Mouse (Mus musculus) stomach, embryonic 15.5 days (tissue): ENCODE measurements around the gene Thyn1. TPM values are rescaled to one million over a fixed set of nuclear protein-coding genes. Genes with fewer than 3 reads are reported as not detected.

Source experiments
- ATAC-seq: fragments of 200-750 bp; cut with Nextera tagmentation; 2 replicates; pipeline ENCODE4 v1.8.0; 2017; ENCODE audit warnings: low read depth, moderate number of reproducible peaks, moderate TSS enrichment; ENCODE audit not compliant: insufficient read depth, low FRiP score
- H3K27ac ChIP-seq: fragments of 300-500 bp; sonication (generic); 2 replicates; pipeline ENCODE4 v1.5.1; 2015; ENCODE audit warnings: mild to moderate bottlenecking, inconsistent platforms
- H3K27me3 ChIP-seq: fragments of 300-500 bp; sonication (generic); replicated peaks from 2 replicates; pipeline ENCODE4 v1.6.1; 2015; ENCODE audit warnings: inconsistent platforms
- H3K36me3 ChIP-seq: fragments of 300-500 bp; sonication (generic); 2 replicates; pipeline ENCODE4 v1.6.1; 2015; ENCODE audit warnings: inconsistent platforms
- H3K4me1 ChIP-seq: fragments of 300-500 bp; sonication (generic); 2 replicates; pipeline ENCODE4 v1.6.1; 2015; ENCODE audit warnings: inconsistent platforms
- H3K4me2 ChIP-seq: fragments of 300-500 bp; sonication (generic); 2 replicates; pipeline ENCODE4 v1.6.1; 2015; ENCODE audit warnings: mild to moderate bottlenecking, inconsistent platforms
- H3K4me3 ChIP-seq: fragments of 300-500 bp; sonication (generic); replicated peaks from 2 replicates; pipeline ENCODE4 v1.5.1; 2015; ENCODE audit warnings: inconsistent platforms
- H3K9ac ChIP-seq: fragments of 300-500 bp; sonication (generic); 2 replicates; pipeline ENCODE4 v1.6.1; 2015; ENCODE audit warnings: inconsistent platforms
- H3K9me3 ChIP-seq: fragments of 300-500 bp; sonication (generic); 2 replicates; pipeline ENCODE4 v1.6.1; 2016; ENCODE audit warnings: inconsistent platforms
- WGBS: fragments of 180-500 bp; shearing (Covaris S2); methylation state at CpG from one replicate; pipeline ENCODE4 v1.1.7; 2015; 5-methylcytosine and 5-hydroxymethylcytosine counted together
- polyA plus RNA-seq: library from polyadenylated mRNA; unstranded; fragments of >200 nt; fragmentation: Nextera tagmentation; extraction: Ambion mirVana; gene quantifications from 2 replicates; pipeline ENCODE4 v1.2.1, GENCODE M21; 2015

Thyn1 gene
- polyA plus RNA-seq, 1 experiment from 2014 or later: 138 TPM

DNA sequence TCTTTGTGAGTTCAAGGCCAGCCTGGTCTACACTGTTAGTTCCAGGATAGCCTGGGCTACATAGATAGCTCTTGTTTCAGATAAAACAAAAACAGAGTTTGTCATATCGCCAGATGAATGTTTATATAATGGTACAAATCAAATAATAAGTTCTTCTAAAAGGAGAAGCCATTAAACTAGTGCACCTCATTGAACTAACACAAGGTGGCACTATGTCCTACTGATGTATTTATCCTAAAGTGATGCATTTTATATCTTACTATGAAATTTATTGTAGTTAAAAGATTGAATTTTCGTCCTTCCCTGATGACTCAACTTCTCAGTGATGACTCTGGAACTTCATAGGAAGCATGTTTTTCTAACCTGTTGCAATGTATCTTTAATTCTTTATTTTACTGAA is 50.0 kb downstream of the Thyn1 start:
- H3K4me1 ChIP-seq: no peaks in the 10 kb centered on the region
- no peaks in the 10 kb centered on the region for H3K9me3 ChIP-seq
- no peak overlapping the region for H3K27ac ChIP-seq
- no peak overlapping the region for H3K4me3 ChIP-seq
- H3K9ac ChIP-seq: no peak overlapping the region
- ATAC-seq: no peak
- whole genome bisulfite sequencing: 83% methylated on average over 2 of the region's 2 CpGs
- no peaks in the 10 kb centered on the region for H3K27me3 ChIP-seq
- H3K4me2 ChIP-seq: no peak overlapping the region
- peaks cover 19% of the 10 kb centered on the region for H3K36me3 ChIP-seq

Other genes with a start within 250 kb of the Thyn1 start
- gene Glb1l2, start 193.2 kb upstream of the Thyn1 start, polyA plus RNA-seq: 5.0 and 5.3 TPM in 2 replicates
- not detected in 2 replicates for gene Glb1l3, start 138.8 kb upstream of the Thyn1 start, polyA plus RNA-seq
- gene Gm1110, start 76.6 kb upstream of the Thyn1 start, polyA plus RNA-seq: not detected in 2 replicates
- gene Acad8, start 144 bp upstream of the Thyn1 start, polyA plus RNA-seq: 41.5 and 42.7 TPM in 2 replicates
- gene Vps26b, start 30.4 kb downstream of the Thyn1 start, polyA plus RNA-seq: 32.9 TPM in 2 replicates
- 24.9 and 26.6 TPM in 2 replicates for gene Ncapd3, start 30.5 kb downstream of the Thyn1 start, polyA plus RNA-seq
- 54.8 and 56.9 TPM in 2 replicates for gene Jam3, start 155.7 kb downstream of the Thyn1 start, polyA plus RNA-seq